Mouse (Mus musculus) lung, adult 18-20 months (tissue): ENCODE data around the gene Rpl23a.

ENCODE experiments used
- DNase-seq, 2 experiments: peaks; one replicate each; pipeline ENCODE4 v3.0.0; 2022; ENCODE audit warnings: mixed read lengths in 2 of 2

Rpl23a gene

GRCm38 (mm10) chr11:78166161-78166560 lies 17.2 kb downstream of the Rpl23a start:
- no peak for DNase-seq

- DNase-seq: peak; percentile 80 to 88
Observed at GRCm38 (mm10) chr11:78165761-78166109, 17.6 kb downstream of the Rpl23a start.

DNA sequence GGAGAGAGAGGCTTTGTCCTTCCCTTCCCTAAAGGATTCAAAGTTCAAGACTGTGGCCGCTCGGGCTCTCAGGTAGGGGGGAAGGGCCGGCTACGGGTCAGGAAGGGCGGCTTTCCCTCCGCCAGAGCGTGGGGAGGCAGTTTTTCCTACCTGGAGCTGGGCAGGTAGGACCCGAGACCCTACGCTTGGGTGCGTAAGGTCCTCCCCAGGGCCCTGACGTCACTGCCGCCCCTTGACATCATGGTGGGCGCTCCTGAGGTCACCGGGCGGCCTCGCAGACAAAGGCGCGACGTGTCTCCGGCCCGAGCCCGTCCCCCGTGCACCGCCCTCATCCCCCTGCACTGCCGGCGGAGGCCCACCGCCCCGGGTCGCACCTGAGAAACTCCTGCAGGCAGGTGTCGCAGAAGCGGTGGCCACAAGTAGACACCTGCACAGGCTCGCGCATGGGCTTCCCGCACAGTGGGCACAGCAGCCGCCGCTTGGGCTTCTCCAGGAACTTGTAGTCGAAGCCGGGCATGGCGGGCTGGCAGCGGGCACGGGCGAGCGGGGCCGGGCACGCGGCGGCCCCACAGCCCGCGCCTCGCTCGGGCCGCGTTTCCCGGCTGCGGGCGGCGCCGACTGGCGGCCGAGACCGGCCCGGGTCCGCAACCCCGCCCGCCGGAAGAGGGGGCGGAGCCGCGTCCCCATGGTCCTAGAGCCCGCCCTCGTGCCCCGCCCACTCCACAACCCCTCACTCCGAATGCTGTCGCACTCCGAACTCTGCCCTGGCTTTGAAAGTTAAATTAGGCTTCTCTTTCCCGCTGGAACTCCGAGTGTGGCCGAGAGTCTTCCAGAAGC lies 18.2 kb downstream of the Rpl23a start, which contains the start of gene Traf4:
Gene Traf4, minus strand, starts transcription at position 666 of the 837 bp plus-strand sequence.
- DNase-seq: peak; percentile 82 to 84

GRCm38 (mm10) chr11:78164604-78164923 lies 18.8 kb downstream of the Rpl23a start:
- no peak for DNase-seq

- DNase-seq: peak; percentile 51 to 52
Observed at GRCm38 (mm10) chr11:78163681-78164603, 19.4 kb downstream of the Rpl23a start.

DNA sequence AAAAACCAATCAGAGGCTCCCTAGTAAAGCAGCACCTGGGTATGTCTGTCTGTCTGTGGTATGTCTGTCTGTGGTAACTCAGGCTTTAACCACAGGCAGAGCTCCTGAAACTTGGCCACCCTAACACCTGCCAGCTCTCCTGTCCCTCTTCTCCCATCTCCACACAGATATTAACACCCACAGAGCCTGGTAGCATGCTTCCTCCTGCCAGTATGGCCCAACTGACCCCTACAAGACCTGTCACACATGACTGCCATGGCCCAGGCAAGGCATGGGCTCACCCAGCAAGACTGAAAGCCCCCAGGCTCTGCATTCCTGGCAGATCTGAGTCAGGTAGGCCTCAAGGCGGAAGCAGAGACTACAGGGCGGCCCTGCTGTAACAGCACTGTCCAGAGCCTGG lies 20.3 kb downstream of the Rpl23a start:
- DNase-seq: no peak

DNA sequence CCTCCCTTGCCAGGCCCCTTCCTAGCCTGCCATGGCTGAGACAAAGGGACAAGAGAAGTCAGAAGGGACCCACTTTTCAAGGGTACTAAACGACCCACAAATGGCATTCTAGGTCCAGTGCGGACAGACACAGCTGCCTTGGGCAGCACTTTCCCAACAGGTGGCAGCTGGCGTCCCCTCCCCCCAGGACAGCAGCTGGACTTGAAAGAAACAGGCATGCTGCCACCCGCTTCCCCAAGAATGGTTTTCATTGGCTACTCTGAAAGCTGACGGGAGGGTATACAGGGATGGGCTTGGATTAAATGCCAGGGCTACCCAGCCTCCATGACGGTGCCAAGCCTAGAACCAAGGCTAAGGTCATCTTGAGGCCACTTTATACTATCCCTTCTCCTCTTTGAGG lies 20.9 kb downstream of the Rpl23a start:
- peak in 1 of 2 experiments; percentile 52 for DNase-seq

GRCm38 (mm10) chr11:78161968-78162367 lies 21.4 kb downstream of the Rpl23a start:
- DNase-seq: no peak

DNA sequence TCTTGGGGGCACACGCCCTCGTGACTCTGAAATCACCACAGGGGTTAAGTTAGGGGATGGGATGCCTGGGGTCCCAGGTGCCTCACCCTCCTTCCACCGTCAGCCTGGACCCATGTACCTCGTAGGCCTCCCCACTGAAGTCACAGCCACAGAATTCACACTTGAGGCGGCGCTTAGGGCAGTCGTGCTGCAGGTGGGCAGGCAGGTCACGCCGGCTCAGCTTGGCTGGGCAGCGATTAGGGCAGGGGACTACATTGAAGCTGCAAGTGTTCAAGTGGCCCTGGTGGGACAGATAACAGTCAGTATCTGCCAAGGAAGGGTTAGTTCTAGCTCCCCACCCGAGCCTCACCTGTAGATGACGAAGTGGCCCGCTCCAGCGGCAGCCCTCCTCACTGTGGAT lies 22.2 kb downstream of the Rpl23a start:
- DNase-seq: no peak

- DNase-seq: no peak
Observed at GRCm38 (mm10) chr11:78160675-78161074, 22.7 kb downstream of the Rpl23a start.

- DNase-seq: no peak
Observed at GRCm38 (mm10) chr11:78160171-78160570, 23.2 kb downstream of the Rpl23a start.

GRCm38 (mm10) chr11:78159557-78159956 lies 23.8 kb downstream of the Rpl23a start:
- no peak for DNase-seq

DNA sequence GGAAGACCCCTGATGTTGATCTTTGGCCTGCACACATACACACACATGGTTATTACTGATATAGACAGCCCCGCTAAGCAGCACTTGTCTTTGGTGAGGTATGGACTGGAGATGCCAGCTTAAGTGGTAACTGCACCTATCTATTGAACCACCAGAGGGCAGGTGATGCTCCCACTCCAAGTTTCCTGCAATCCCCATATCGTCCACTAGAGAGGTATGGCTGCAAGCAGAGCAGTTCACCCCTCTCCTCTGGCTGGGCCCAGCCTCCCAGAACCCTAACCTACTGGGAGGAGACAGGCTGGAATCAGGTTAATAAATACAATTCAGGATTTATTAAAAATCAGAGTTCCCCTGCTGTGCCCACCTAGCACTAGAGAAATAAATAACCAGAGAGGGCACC lies 24.3 kb downstream of the Rpl23a start:
- DNase-seq: peak; percentile 77 to 86

- no peak for DNase-seq
Observed at GRCm38 (mm10) chr11:78156156-78156699, 27.2 kb downstream of the Rpl23a start.

DNA sequence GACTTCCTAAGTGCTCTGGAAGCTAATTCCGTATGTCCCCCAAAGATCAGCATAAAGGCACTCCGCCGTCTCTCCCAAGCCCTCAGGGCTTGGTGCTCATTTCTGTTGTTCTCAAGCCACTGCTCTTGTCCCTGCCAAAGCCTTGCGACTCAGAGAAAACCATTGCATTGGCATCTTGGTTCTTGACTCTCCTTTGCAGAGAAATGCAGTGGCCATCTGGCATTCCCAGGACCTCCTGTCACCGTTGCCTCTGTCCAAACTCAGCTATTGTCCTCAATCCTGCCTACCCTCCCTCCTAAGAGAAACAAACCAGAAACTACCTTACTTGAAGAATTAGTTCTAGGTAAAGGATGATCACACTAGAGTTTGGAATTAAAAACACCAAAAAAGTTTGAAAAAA lies 27.7 kb downstream of the Rpl23a start:
- no peak for DNase-seq

- no peak for DNase-seq
Observed at GRCm38 (mm10) chr11:78153778-78154177, 29.6 kb downstream of the Rpl23a start.

DNA sequence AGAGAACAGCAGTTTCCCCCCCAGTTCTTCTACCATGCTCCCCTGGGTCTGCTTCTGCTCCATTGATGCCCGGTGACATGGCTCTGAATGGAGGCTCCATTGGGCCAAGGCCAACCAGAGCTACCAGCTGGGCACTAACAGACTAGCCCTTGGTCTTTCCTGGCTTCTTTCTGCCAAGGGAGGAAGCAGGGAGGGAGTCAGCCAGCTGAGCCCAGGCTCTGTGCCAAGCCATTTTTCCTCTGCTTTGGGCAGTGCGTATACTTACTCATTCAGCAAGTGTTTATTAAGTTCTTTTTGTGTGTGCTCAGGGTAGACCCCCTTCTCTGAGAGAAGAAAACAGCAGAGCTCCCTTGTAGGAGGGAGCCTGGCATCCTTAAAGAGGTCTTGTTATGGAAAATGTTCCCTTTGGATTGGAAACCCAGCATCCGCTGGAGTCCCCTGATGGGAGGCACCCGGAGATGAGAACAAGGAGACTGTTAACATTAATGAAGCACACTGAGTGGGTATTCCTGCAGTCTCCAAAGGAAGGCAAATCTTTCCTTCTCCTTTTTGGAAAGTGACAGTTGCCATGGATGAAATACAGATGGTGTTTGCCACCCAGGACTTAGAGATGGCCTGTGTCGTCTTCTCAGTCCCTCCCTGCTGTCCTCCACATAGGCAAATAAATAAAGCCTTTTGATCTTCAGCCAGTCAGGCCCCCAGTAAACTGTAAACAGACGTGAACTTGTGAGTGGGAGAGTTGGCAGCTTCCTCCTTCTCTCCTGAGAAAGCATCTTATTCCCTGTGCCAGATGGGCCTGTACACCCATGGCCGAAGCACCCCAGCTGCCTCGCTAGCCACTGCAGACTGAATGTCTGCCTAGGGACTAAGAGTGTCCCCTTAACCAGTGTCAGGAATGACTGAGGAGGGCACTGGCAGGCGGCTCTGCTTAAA lies 30.8 kb downstream of the Rpl23a start:
- peak; percentile 65 to 75 for DNase-seq

GRCm38 (mm10) chr11:78151161-78151560 lies 32.2 kb downstream of the Rpl23a start:
- no peak for DNase-seq

DNA sequence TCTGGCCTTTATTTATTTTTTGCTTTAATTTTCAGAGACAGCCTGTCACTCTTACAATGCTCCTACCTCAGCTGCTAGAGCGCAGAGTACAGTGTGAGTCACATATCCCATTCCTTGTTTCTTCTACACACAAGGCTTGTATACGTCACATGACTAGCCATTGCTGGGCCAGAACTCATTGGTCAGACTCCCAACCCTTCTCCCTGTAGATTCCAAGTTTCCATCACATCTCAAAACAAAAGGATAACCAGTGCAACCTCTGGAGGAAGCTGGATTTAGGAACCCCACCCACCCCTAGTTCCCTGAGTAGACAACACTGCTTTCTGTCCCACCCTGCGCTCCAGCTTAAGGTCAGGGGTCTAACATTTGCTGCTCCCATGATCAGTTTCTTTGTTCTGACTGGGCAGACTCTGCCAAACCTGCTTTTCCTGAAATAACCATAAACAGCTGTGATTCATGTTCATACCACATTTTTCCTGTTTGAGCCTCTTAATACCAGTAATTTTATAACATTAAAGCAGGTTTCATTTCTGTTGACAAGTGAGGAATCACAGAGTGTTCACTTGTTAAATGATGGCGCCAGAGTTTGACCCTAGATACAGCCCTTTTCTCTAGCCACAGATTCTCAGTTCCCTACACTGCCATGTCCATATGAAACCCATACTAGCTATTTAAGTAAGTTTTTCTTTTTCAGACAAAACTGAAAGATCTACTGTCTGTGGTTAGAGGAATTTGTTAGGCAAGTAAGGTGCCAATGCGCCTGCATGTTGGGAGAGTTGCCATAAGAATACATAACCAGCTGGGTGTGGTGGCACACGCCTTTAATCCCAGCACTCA lies 36.5 kb downstream of the Rpl23a start:
- peak in 1 of 2 experiments; percentile 25 for DNase-seq

- DNase-seq: no peak
Observed at GRCm38 (mm10) chr11:78146168-78146567, 37.2 kb downstream of the Rpl23a start.

GRCm38 (mm10) chr11:78143520-78143919 lies 39.9 kb downstream of the Rpl23a start:
- DNase-seq: no peak
